Mouse (Mus musculus) embryonic fibroblast, embryonic 13.5 days (primary cell): ENCODE data around the gene Rab3ip.

Source experiments
- CTCF ChIP-seq: IDR thresholded peaks from 2 replicates; pipeline ENCODE4 v1.5.1; 2011; ENCODE audit warnings: mild to moderate bottlenecking, control low read depth, low read length, moderate library complexity, borderline replicate concordance; ENCODE audit not compliant: insufficient read depth
- POLR2A ChIP-seq: IDR thresholded peaks from 2 replicates; pipeline ENCODE4 v1.6.1; 2011; ENCODE audit warnings: low read depth, mild to moderate bottlenecking, control low read depth, low read length, moderate library complexity

DNA sequence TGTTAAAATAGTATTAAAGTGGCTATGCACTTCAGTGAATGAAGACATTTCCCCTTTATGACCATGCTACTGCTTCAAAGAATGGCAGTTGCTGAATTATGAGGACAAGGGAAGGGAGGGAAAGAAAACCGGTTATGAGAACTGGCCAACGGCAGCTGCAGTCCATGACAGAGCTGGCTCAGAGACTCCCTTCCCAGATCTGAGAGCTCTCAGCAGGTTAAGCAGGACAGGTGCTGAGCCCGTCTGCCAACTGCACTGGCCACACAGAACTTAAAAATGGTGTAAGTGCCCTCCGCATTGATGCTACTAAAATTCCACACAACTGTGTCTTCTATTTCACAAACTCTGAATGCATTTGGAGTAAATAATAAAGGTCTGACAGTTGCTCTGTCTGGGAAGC lies 73.1 kb downstream of the Rab3ip start:
- no peak for TF ChIP-seq CTCF
- TF ChIP-seq POLR2A, result no peak
